Mouse (Mus musculus): ENCODE results near the gene Ruvbl1.
A peak's percentile ranks its signal among the peaks of the same experiment; 100 is the strongest.

Gene Ruvbl1

GRCm38 (mm10) chr6:88493712-88494111 lies 28.5 kb downstream of the Ruvbl1 start:
- DNase-seq (ENCODE audit: low spot score in 2 of 2): no peak

- DNase-seq (ENCODE audit: low spot score in 2 of 2): peak; percentile 81 to 83
Measured at GRCm38 (mm10) chr6:88499481-88500404, 34.5 kb downstream of the Ruvbl1 start.

- no peak for DNase-seq (ENCODE audit: low spot score in 2 of 2)
Measured at GRCm38 (mm10) chr6:88500405-88500767, 35.2 kb downstream of the Ruvbl1 start.

- DNase-seq (ENCODE audit: low spot score in 2 of 2): no peak
Measured at GRCm38 (mm10) chr6:88502030-88502970, 37.1 kb downstream of the Ruvbl1 start.

- DNase-seq (ENCODE audit: low spot score in 2 of 2): no peak
Measured at GRCm38 (mm10) chr6:88503044-88503443, 37.8 kb downstream of the Ruvbl1 start.

GRCm38 (mm10) chr6:88513984-88514383 lies 48.8 kb downstream of the Ruvbl1 start:
- DNase-seq (ENCODE audit: low spot score in 2 of 2): peak; percentile 14 to 17

GRCm38 (mm10) chr6:88514546-88514945 lies 49.3 kb downstream of the Ruvbl1 start:
- DNase-seq (ENCODE audit: low spot score in 2 of 2): peak; percentile 31 to 42

- peak; percentile 18 to 22 for DNase-seq (ENCODE audit: low spot score in 2 of 2)
Measured at GRCm38 (mm10) chr6:88515971-88516370, 50.8 kb downstream of the Ruvbl1 start.

GRCm38 (mm10) chr6:88516667-88517066 lies 51.5 kb downstream of the Ruvbl1 start:
- DNase-seq (ENCODE audit: low spot score in 2 of 2): peak in 1 of 2 experiments; percentile 21

- DNase-seq (ENCODE audit: low spot score in 2 of 2): peak in 1 of 2 experiments; percentile 28
Measured at GRCm38 (mm10) chr6:88517701-88518403, 52.6 kb downstream of the Ruvbl1 start.

- peak; percentile 97 to 98 for DNase-seq (ENCODE audit: low spot score in 2 of 2)
Measured at GRCm38 (mm10) chr6:88518404-88519263, 53.4 kb downstream of the Ruvbl1 start, which contains the start of gene Sec61a1. Gene Sec61a1, minus strand, starts transcription at chr6:88518905.

- peak in 1 of 2 experiments; percentile 30 for DNase-seq (ENCODE audit: low spot score in 2 of 2)
Measured at GRCm38 (mm10) chr6:88521821-88522220, 56.6 kb downstream of the Ruvbl1 start.

GRCm38 (mm10) chr6:88522606-88523005 lies 57.4 kb downstream of the Ruvbl1 start:
- peak in 1 of 2 experiments; percentile 7 for DNase-seq (ENCODE audit: low spot score in 2 of 2)

GRCm38 (mm10) chr6:88523043-88523442 lies 57.8 kb downstream of the Ruvbl1 start:
- DNase-seq (ENCODE audit: low spot score in 2 of 2): peak in 1 of 2 experiments; percentile 3

- DNase-seq (ENCODE audit: low spot score in 2 of 2): peak in 1 of 2 experiments; percentile 13
Measured at GRCm38 (mm10) chr6:88523451-88523850, 58.2 kb downstream of the Ruvbl1 start.

- DNase-seq (ENCODE audit: low spot score in 2 of 2): peak; percentile 16 to 24
Measured at GRCm38 (mm10) chr6:88524056-88524455, 58.8 kb downstream of the Ruvbl1 start.

GRCm38 (mm10) chr6:88530306-88530705 lies 65.1 kb downstream of the Ruvbl1 start:
- peak in 1 of 2 experiments; percentile 8 for DNase-seq (ENCODE audit: low spot score in 2 of 2)

GRCm38 (mm10) chr6:88540093-88540755 lies 75.0 kb downstream of the Ruvbl1 start:
- peak in 1 of 2 experiments; percentile 11 for DNase-seq (ENCODE audit: low spot score in 2 of 2)

GRCm38 (mm10) chr6:88544241-88544640 lies 79.0 kb downstream of the Ruvbl1 start:
- DNase-seq (ENCODE audit: low spot score in 2 of 2): peak in 1 of 2 experiments; percentile 6

Measured in right cerebral cortex, postnatal 10 days (tissue).